Mouse (Mus musculus) heart, adult 2 months (tissue): Measurements from ENCODE around the gene 1110059G10Rik. TPM values are rescaled to one million over a fixed set of nuclear protein-coding genes. Genes with fewer than 3 reads are reported as not detected.

Experiments
- DNase-seq, 2 experiments: peaks; one replicate each; pipeline ENCODE4 v3.0.0; 2021
- H3K27ac ChIP-seq: fragments of 200-600 bp; 2 replicates; pipeline ENCODE4 v1.8.1; 2022
- H3K27me3 ChIP-seq: fragments of 200-500 bp; 2 replicates; pipeline ENCODE4 v1.6.1; 2012; ENCODE audit warnings: mild to moderate bottlenecking, low read length, inconsistent platforms, mixed read lengths; ENCODE audit not compliant: control insufficient read depth, insufficient read depth
- H3K36me3 ChIP-seq: fragments of 200-500 bp; 2 replicates; pipeline ENCODE4 v1.6.1; 2012; ENCODE audit warnings: low read length, inconsistent platforms; ENCODE audit not compliant: control insufficient read depth, insufficient read depth
- H3K4me1 ChIP-seq: fragments of 200-500 bp; 2 replicates; pipeline ENCODE4 v1.6.1; 2011; ENCODE audit warnings: low read length; ENCODE audit not compliant: control insufficient read depth, insufficient read depth
- H3K4me3 ChIP-seq: fragments of 200-600 bp; 2 replicates; pipeline ENCODE4 v1.8.1; 2022
- H3K79me2 ChIP-seq: fragments of 200-500 bp; replicated peaks from 2 replicates; pipeline ENCODE4 v1.6.1; 2012; ENCODE audit warnings: mild to moderate bottlenecking, inconsistent platforms, low read length, moderate library complexity, mixed read lengths; ENCODE audit not compliant: control insufficient read depth, insufficient read depth
- H3K9ac ChIP-seq: fragments of 200-500 bp; 2 replicates; pipeline ENCODE4 v1.6.1; 2012; ENCODE audit warnings: low read depth, mild to moderate bottlenecking, control low read depth, inconsistent platforms, low read length, mixed read lengths
- CTCF ChIP-seq: fragments of 200-600 bp; IDR thresholded peaks from 2 replicates; pipeline ENCODE4 v1.8.1; 2022; ENCODE audit warnings: antibody characterized with exemption, mild to moderate bottlenecking, moderate library complexity
- EP300 ChIP-seq: fragments of 200-500 bp; IDR thresholded peaks from 2 replicates; pipeline ENCODE4 v1.6.1; 2011; ENCODE audit warnings: low read depth, low read length, control low read depth; ENCODE audit not compliant: insufficient read depth
- POLR2A ChIP-seq: fragments of 200-500 bp; IDR thresholded peaks from 2 replicates; pipeline ENCODE4 v1.6.1; 2011; ENCODE audit warnings: mild to moderate bottlenecking, low read depth, low read length, control low read depth; ENCODE audit not compliant: insufficient read depth
- WGBS: fragments of 180-500 bp; shearing (Covaris S2); methylation state at CpG from one replicate; pipeline ENCODE4 v1.1.7; 2018; 5-methylcytosine and 5-hydroxymethylcytosine counted together
- intact Hi-C: fragments of 180-260 bp; cut with DNase I; formaldehyde crosslinking; loops from one replicate; pipeline ENCODE4 v1.15.1; 2025
- long read RNA-seq: library from polyadenylated mRNA; stranded (forward); transcript quantifications from one replicate; pipeline ENCODE4 v2.0.0, GENCODE M21; 2021
- polyA plus RNA-seq: library from polyadenylated mRNA; depleted of rRNA; stranded (reverse); fragments of >200 nt; gene quantifications from 2 replicates; pipeline ENCODE4 v1.2.3, GENCODE M21; 2012; rRNA removed
- total RNA-seq, 2 experiments: library from RNA; stranded (reverse); gene quantifications; 2 replicates each; pipeline ENCODE4 v1.2.3; 2021

Gene 1110059G10Rik
- total RNA-seq: 10 to 100 TPM; 16.1 to 18.9 TPM
- polyA plus RNA-seq: 3.0 and 5.3 TPM in 2 replicates
- long read RNA-seq, transcript 1110059G10Rik-201 (3 exons, 3,361 nt): major isoform, 7 of 8 reads
- long read RNA-seq, partial matches to known transcripts: 0 of 8 reads
- long read RNA-seq, other reads (novel, unspliced or antisense): 1 of 8 reads

DNA sequence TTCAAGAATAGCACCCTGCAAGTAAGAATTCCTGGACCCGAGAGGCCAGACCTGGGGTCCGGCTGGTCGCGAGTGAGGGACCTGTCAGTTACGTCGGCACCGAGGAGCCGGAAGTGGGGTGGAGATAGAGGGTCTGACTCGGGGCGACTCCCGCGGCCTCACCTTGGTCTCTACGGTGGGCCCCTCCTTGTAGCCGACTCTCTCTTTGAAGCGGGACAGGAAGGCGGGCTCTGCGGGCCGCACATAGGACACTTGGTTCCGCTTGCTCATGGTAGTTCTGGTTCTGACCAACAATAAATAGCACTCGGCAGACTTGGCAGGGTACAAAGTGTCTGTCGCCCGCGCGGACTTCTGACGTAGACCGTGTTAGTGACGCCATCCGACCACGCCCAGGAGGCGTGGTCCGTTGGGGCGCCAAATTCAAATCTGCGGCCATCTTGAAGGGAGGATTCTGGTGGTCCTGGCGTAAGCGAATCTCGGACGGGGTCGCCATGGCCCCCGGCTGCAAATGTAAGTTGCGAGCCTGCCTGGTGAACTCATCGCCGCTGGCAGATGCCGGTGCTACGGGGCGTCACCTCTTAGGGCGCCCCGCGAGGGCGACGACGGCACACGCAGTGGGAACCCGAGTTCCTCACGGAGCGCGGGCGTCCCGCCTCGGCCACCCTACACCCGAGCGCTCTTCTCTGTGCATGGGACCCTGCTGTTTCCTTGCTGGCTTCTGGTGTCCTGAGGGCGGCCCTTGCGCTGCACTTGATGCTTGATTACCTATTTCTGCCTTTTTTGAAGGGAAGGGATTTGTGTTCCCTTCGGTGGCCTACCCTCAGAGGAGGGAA, at the start of gene 1110059G10Rik, which contains the start of gene Kif15:
TSS of gene 1110059G10Rik (minus strand) at position 358 of the 833 bp plus-strand sequence.
TSS of gene Kif15 (plus strand) at position 404 of the 833 bp plus-strand sequence.
- DNase-seq: peak; percentile 91 to 96
- intact Hi-C loops: loop anchor here (5.0 kb wide), 4 partner anchors 71 to 161 kb away; partner anchors contain the start of genes Exosc7, Tmem42 and Zdhhc3
- peaks cover 2% of the 10 kb centered on the region for H3K36me3 ChIP-seq
- H3K9ac ChIP-seq: peak within 1 kb of the TSS; percentile 89
- under 1% methylated on average over 64 of the region's 64 CpGs for WGBS
- H3K4me3 ChIP-seq: peak within 1 kb of the TSS; percentile 78
- H3K27me3 ChIP-seq: no peaks in the 10 kb centered on the region
- peak within 1 kb of the TSS; percentile 86 for H3K27ac ChIP-seq
- no peaks in the 10 kb centered on the region for H3K4me1 ChIP-seq
- 0 out of 2 replicates have a peak, but pooled peaks cover 2% of the 10 kb centered on the region for H3K79me2 ChIP-seq
- TF ChIP-seq POLR2A: peak; percentile 69
- no peak for TF ChIP-seq EP300
- TF ChIP-seq CTCF: peak; percentile 41

DNA sequence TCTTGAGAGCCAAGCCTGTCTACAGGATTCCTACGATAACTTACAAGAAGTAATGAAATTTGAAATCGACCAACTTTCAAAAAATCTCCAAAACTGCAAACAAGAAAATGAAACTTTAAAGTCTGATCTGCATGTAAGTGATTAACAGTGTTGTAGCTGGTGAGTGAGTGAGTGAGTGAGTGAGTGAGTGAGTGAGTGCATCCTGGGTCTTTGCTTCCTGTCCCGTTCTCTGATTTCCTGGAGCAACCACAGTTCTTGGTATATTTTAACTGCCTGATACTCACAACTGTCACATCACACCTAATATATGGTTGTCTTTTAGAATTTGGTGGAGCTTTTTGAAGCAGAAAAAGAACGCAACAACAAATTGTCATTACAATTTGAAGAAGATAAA, 48.4 kb upstream of the 1110059G10Rik start:
- WGBS: 89% methylated on average over 4 of the region's 4 CpGs
- Histone ChIP-seq H3K36me3 (no peaks in the 10 kb centered on the region), H3K27ac (no peak overlapping the region), H3K4me1 (no peaks in the 10 kb centered on the region), H3K4me3 (no peak overlapping the region), H3K27me3 (no peaks in the 10 kb centered on the region), H3K79me2 (no peaks in the 10 kb centered on the region), H3K9ac (no peak overlapping the region)
- TF ChIP-seq CTCF: no peak
- no peak for TF ChIP-seq POLR2A
- no peak for TF ChIP-seq EP300
- DNase-seq: no peak
- intact Hi-C loops: no loop called here

DNA sequence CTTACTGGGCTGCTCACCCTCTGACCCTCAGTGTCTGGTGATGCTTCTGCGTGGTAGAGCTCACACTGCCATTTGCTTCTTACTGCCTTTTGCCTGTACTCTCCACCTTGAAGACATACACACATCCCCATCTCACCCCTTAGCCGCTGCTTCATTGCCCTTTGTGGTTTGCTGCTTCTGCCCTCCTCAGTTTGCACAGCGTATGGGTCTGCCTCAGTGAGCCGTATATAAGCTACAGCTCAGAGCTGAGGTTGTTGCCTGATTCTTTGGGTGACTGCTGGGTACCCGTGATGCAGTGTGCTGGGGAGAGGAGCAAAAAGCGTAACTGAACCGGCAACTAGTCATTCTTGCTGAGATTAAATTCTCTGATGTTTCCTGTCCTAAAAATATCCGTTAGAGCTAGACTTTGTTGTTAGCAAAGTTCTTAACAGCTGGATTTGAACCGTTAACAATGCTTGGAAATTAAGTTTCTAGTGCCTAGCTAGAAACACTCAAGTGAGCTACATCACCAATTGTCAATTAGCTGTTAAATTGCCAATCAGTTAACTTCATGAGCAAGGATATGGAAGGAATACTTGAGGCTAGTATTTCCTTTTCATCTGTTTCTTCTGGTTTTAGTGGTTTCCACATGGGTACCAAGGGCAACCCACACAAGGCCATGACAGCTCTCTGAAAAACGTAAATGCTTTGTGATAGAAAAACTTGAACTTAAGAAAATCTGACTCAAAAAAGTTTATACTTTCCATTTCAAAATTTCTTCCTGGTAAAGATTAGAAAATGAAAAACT, 47.8 kb upstream of the 1110059G10Rik start:
- H3K79me2 ChIP-seq: no peaks in the 10 kb centered on the region
- no peaks in the 10 kb centered on the region for H3K27me3 ChIP-seq
- intact Hi-C loops: no loop called here
- H3K4me3 ChIP-seq: no peak overlapping the region
- H3K9ac ChIP-seq: no peak overlapping the region
- no peaks in the 10 kb centered on the region for H3K4me1 ChIP-seq
- no peak overlapping the region for H3K27ac ChIP-seq
- no peak for TF ChIP-seq POLR2A
- TF ChIP-seq CTCF: no peak
- no peak for TF ChIP-seq EP300
- 88% methylated on average over 10 of the region's 10 CpGs for WGBS
- no peak for DNase-seq
- H3K36me3 ChIP-seq: no peaks in the 10 kb centered on the region

DNA sequence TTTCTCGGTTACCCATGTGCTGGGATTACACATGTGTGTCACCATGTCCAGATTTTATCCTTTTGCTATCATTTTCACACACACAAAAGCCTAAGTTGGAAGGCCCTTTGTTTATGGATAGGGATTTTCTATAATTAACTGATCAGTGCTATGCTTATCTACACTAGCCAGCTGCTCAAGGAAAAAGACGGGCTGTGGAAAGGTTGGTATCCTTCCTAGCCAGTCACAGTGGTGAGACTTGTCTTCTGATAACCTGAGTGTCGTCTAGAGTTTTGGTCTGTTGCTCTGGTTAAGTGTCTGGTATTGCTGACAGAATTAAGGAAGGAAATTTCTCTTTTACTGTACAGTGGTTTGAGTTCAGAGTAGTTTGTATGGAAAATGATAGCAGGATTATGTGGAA, 21.9 kb downstream of the 1110059G10Rik start:
- no peaks in the 10 kb centered on the region; the same call in 1 of the 2 replicates for H3K4me1 ChIP-seq
- H3K4me3 ChIP-seq: no peak overlapping the region
- H3K27me3 ChIP-seq: no peaks in the 10 kb centered on the region
- no peak overlapping the region for H3K9ac ChIP-seq
- H3K27ac ChIP-seq: no peak overlapping the region
- no peak for DNase-seq
- TF ChIP-seq POLR2A (no peak), CTCF (no peak)
- no peaks in the 10 kb centered on the region for H3K79me2 ChIP-seq
- intact Hi-C loops: no loop called here
- 83% methylated on average over 3 of the region's 3 CpGs for WGBS
- peaks cover 6% of the 10 kb centered on the region for H3K36me3 ChIP-seq

DNA sequence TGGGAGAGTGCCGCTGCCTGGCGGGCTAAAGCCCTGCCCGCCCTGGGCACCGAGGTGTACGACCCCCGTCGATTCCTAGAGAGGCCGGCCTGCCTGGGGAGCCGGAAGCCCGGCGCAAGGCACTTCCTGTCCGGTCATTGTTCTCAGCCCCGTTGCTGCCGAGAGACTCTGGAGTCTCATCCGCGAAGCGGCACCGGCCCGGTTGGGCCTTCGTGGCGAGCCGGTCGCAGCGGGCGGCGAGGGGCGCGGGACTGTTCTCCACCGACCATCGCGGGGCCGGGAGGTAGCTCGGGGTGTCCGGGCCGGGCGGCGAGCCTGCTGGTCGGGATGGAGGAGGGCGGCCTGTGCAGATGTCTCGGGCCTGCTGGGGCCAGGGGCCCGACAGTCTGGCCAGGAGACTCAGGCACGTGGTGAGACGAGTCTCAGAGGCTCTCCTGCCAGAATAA, 27.8 kb downstream of the 1110059G10Rik start, which contains the start of gene Zfp105:
TSS of gene Zfp105 (plus strand) at position 137 of the 446 bp plus-strand sequence.
- intact Hi-C loops: loop anchor here (5.0 kb wide), 1 partner anchor 56 kb away; the partner anchor contains the start of gene Zfp445

More for the DNA sequence above, 27.8 kb downstream of the 1110059G10Rik start, which contains the start of gene Zfp105:
- no peaks in the 10 kb centered on the region for H3K79me2 ChIP-seq
- peaks cover 4% of the 10 kb centered on the region for H3K36me3 ChIP-seq
- TF ChIP-seq EP300: no peak
- TF ChIP-seq POLR2A: no peak
- no peak for TF ChIP-seq CTCF
- DNase-seq: peak; percentile 76 to 78
- peak within 1 kb of the TSS; percentile 60; the same call in 1 of the 2 replicates for H3K27ac ChIP-seq
- H3K4me3 ChIP-seq: peak within 1 kb of the TSS; percentile 72
- H3K27me3 ChIP-seq: no peaks in the 10 kb centered on the region
- 1% methylated on average over 43 of the region's 43 CpGs for WGBS
- no peaks in the 10 kb centered on the region; the same call in 1 of the 2 replicates for H3K4me1 ChIP-seq
- peak within 1 kb of the TSS; percentile 99 for H3K9ac ChIP-seq
